Mouse (Mus musculus) midbrain, postnatal 0 days (tissue): ENCODE measurements at regions not wholly inside any gene's neighbourhood (a gene's known extent, or its start where the extent isn't known, plus 50 kb on each side); places are given as distances from the start of the nearest gene placed in this dataset.
"Not testable (repeated sequence)": the region's sequence is repeated elsewhere in the genome, so short reads cannot be mapped to it uniquely, and the experiment has no call there.

ENCODE experiments used
- ATAC-seq: fragments of 200-750 bp; cut with Nextera tagmentation; 2 replicates; pipeline ENCODE4 v1.8.0; 2017; ENCODE audit warnings: moderate number of reproducible peaks, mild to moderate bottlenecking, moderate TSS enrichment, moderate library complexity; ENCODE audit not compliant: low FRiP score
- DNase-seq: peaks from one replicate; pipeline ENCODE4 v3.0.0-alpha.2; 2015; ENCODE audit warnings: low spot score
- H3K27ac ChIP-seq: fragments of 300-500 bp; sonication (generic); 2 replicates; pipeline ENCODE4 v1.5.1; 2014; ENCODE audit warnings: low read depth, mild to moderate bottlenecking, low read length, mixed read lengths
- H3K27me3 ChIP-seq: fragments of 300-500 bp; sonication (generic); 2 replicates; pipeline ENCODE4 v1.6.1; 2014; ENCODE audit warnings: low read length, control low read depth, mixed read lengths; ENCODE audit not compliant: insufficient read depth
- H3K36me3 ChIP-seq: fragments of 300-500 bp; sonication (generic); 2 replicates; pipeline ENCODE4 v1.6.1; 2014; ENCODE audit warnings: low read length, control low read depth, mixed read lengths; ENCODE audit not compliant: insufficient read depth
- H3K4me1 ChIP-seq: fragments of 300-500 bp; sonication (generic); 2 replicates; pipeline ENCODE4 v1.6.1; 2014; ENCODE audit warnings: mild to moderate bottlenecking, control low read depth, antibody characterized with exemption, low read length, mixed read lengths; ENCODE audit not compliant: insufficient read depth
- H3K4me2 ChIP-seq: fragments of 300-500 bp; sonication (generic); 2 replicates; pipeline ENCODE4 v1.6.1; 2014; ENCODE audit warnings: low read depth, mild to moderate bottlenecking, low read length, mixed read lengths; ENCODE audit not compliant: poor library complexity, severe bottlenecking
- H3K4me3 ChIP-seq: fragments of 300-500 bp; sonication (generic); 2 replicates; pipeline ENCODE4 v1.5.1; 2014; ENCODE audit warnings: low read depth, mild to moderate bottlenecking, low read length, moderate library complexity
- H3K9ac ChIP-seq: fragments of 300-500 bp; sonication (generic); replicated peaks from 2 replicates; pipeline ENCODE4 v1.6.1; 2014; ENCODE audit warnings: mild to moderate bottlenecking, low read length, moderate library complexity, mixed read lengths; ENCODE audit not compliant: poor library complexity, severe bottlenecking
- H3K9me3 ChIP-seq: fragments of 300-500 bp; sonication (generic); 2 replicates; pipeline ENCODE4 v1.6.1; 2016; ENCODE audit warnings: low read length, control low read depth
- CTCF ChIP-seq: IDR thresholded peaks from 2 replicates; pipeline ENCODE4 v1.5.1; 2016; ENCODE audit warnings: antibody characterized with exemption, mild to moderate bottlenecking
- WGBS: fragments of 180-500 bp; shearing (Covaris S2); extraction: QIAGEN DNeasy Blood & Tissue Kit; methylation state at CpG from one replicate; pipeline ENCODE4 v1.1.7; 2014; 5-methylcytosine and 5-hydroxymethylcytosine counted together

GRCm38 (mm10) chr15:17448218-17448617, 719.7 kb downstream of the Cdh9 start:
- Histone ChIP-seq H3K9me3 (no peaks in the 10 kb centered on the region), H3K27me3 (no peaks in the 10 kb centered on the region), H3K27ac (no peak overlapping the region), H3K9ac (no peak overlapping the region), H3K4me2 (no peak overlapping the region), H3K36me3 (no peaks in the 10 kb centered on the region), H3K4me3 (no peak overlapping the region), H3K4me1 (no peaks in the 10 kb centered on the region)
- no peak for ATAC-seq
- DNase-seq = no peak
- WGBS = 91% methylated on average over 4 of the region's 4 CpGs
- TF ChIP-seq CTCF = no peak

GRCm38 (mm10) chr15:17449736-17450135, 721.2 kb downstream of the Cdh9 start:
- not testable (repeated sequence) for H3K4me2 ChIP-seq, H3K36me3 ChIP-seq, H3K4me3 ChIP-seq, H3K4me1 ChIP-seq, H3K9me3 ChIP-seq, DNase-seq, H3K27me3 ChIP-seq, H3K9ac ChIP-seq, ATAC-seq, H3K27ac ChIP-seq
- 90% methylated on average over 3 of the region's 3 CpGs for WGBS

- Histone ChIP-seq H3K9ac (no peak overlapping the region), H3K4me3 (no peak overlapping the region), H3K27ac (no peak overlapping the region), H3K4me2 (no peak overlapping the region), H3K27me3 (no peaks in the 10 kb centered on the region), H3K9me3 (no peaks in the 10 kb centered on the region), H3K36me3 (no peaks in the 10 kb centered on the region), H3K4me1 (no peaks in the 10 kb centered on the region)
- TF ChIP-seq CTCF = no peak
- ATAC-seq (no peak), DNase-seq (no peak)
- WGBS = 86% methylated on average over 1 of the region's 1 CpGs
Measured at GRCm38 (mm10) chr15:17467077-17467476, 738.5 kb downstream of the Cdh9 start.

GRCm38 (mm10) chr15:17493561-17493960, 765.0 kb downstream of the Cdh9 start:
- H3K4me3 ChIP-seq = no peak overlapping the region
- TF ChIP-seq CTCF = no peak
- H3K4me2 ChIP-seq = no peak overlapping the region
- DNase-seq (peak; percentile 51), ATAC-seq (no peak)
- no peaks in the 10 kb centered on the region for H3K9me3 ChIP-seq
- H3K36me3 ChIP-seq = no peaks in the 10 kb centered on the region
- no peaks in the 10 kb centered on the region for H3K27me3 ChIP-seq
- 65% methylated on average over 2 of the region's 2 CpGs for WGBS
- H3K27ac ChIP-seq = no peak overlapping the region
- H3K4me1 ChIP-seq = no peaks in the 10 kb centered on the region
- H3K9ac ChIP-seq = no peak overlapping the region
